ENCODE assay signal across 8 mouse cellular contexts in genomic region chr15:99596056-99596687, GRCm38 (mm10). TPM values are rescaled to one million over a fixed set of nuclear protein-coding genes. Genes with fewer than 3 reads are reported as not detected.
DNase-seq lines count a peak whose midpoint lies in the region; ATAC-seq lines count a peak whose summit lies in the region.

No protein-coding gene starts in this region.

- H3K4me3 ChIP-seq in hindbrain, embryonic 11.5 days (ENCODE audit: low read depth, low read length): no peak overlapping the region
- no peak overlapping the region for H3K4me3 ChIP-seq in lung, embryonic 16.5 days (ENCODE audit: low read length)

- peak overlapping the region; percentile 30; the same call in 1 of the 2 replicates for H3K27ac ChIP-seq in hindbrain, embryonic 11.5 days (ENCODE audit: low read depth, low read length)
- no peak overlapping the region for H3K27ac ChIP-seq in lung, embryonic 16.5 days (ENCODE audit: low read length)

- ATAC-seq in frontal cortex, adult (ENCODE audit: low TSS enrichment): peak; percentile 79
- ATAC-seq in hindbrain, embryonic 11.5 days (ENCODE audit: low FRiP score): peak; percentile 77
- ATAC-seq in lung, embryonic 16.5 days (ENCODE audit: low read depth): peak; percentile 80

- H3K36me3 ChIP-seq in hindbrain, embryonic 11.5 days (ENCODE audit: control insufficient read depth, insufficient read depth, low read length): no peaks in the 10 kb centered on the region
- no peaks in the 10 kb centered on the region for H3K36me3 ChIP-seq in lung, embryonic 16.5 days (ENCODE audit: control insufficient read depth, insufficient read depth, low read length)

- H3K9me3 ChIP-seq in hindbrain, embryonic 11.5 days (ENCODE audit: control insufficient read depth, low read length): no peaks in the 10 kb centered on the region
- H3K9me3 ChIP-seq in lung, embryonic 16.5 days (ENCODE audit: control insufficient read depth, low read length): no peaks in the 10 kb centered on the region

- no peak overlapping the region for H3K9ac ChIP-seq in hindbrain, embryonic 11.5 days (ENCODE audit: low read depth, low read length)
- H3K9ac ChIP-seq in lung, embryonic 16.5 days (ENCODE audit: low read length): no peak overlapping the region

- peaks cover 10% of the 10 kb centered on the region for H3K4me1 ChIP-seq in hindbrain, embryonic 11.5 days (replicated peaks; ENCODE audit: control insufficient read depth, insufficient read depth, low read length)
- peaks cover 9% of the 10 kb centered on the region for H3K4me1 ChIP-seq in lung, embryonic 16.5 days (replicated peaks; ENCODE audit: control insufficient read depth, insufficient read depth, low read length)

- peak; percentile 96 for DNase-seq in MN1 (ENCODE audit: low spot score)
- DNase-seq in cerebellum, adult 8-10 months: peak; percentile 97
- peak; percentile 93 for DNase-seq in hindbrain, embryonic 11.5 days (ENCODE audit: low spot score)
- DNase-seq in layer of hippocampus, adult 9-11 months: peak; percentile 85
- DNase-seq in ovary, postnatal 14 days (ENCODE audit: low spot score): peak; percentile 82
- DNase-seq in thymus, postnatal 14 days: peak; percentile 76

- WGBS in hindbrain, embryonic 11.5 days: 0% methylated on average over 7 of the region's 7 CpGs
- under 1% methylated on average over 7 of the region's 7 CpGs for WGBS in lung, embryonic 16.5 days

- no peak overlapping the region for H3K4me2 ChIP-seq in hindbrain, embryonic 11.5 days (replicated peaks; ENCODE audit: low read depth, low read length)
- no peak overlapping the region for H3K4me2 ChIP-seq in lung, embryonic 16.5 days (ENCODE audit: low read depth, low read length)

- H3K27me3 ChIP-seq in hindbrain, embryonic 11.5 days (ENCODE audit: control insufficient read depth, insufficient read depth, low read length): peaks cover 33% of the 10 kb centered on the region
- H3K27me3 ChIP-seq in lung, embryonic 16.5 days (ENCODE audit: control insufficient read depth, insufficient read depth, low read depth, low read length): peaks cover 58% of the 10 kb centered on the region

RNA-seq across cellular contexts. Expression of gene Aqp6, which starts 5.0 kb away (rescaled TPM):
- 1.0 and 1.7 TPM in 2 replicates for polyA plus RNA-seq in hindbrain, embryonic 11.5 days (2014; fragmentation: Nextera tagmentation; extraction: Ambion mirVana)
- polyA plus RNA-seq in lung, embryonic 16.5 days (2015; fragmentation: Nextera tagmentation; extraction: Ambion mirVana): not detected in 2 replicates

RNA-seq across cellular contexts. Expression of gene Aqp5, which starts 5.6 kb away (rescaled TPM):
- 0.28 and 0.36 TPM in 2 replicates for polyA plus RNA-seq in hindbrain, embryonic 11.5 days (2014; fragmentation: Nextera tagmentation; extraction: Ambion mirVana)
- polyA plus RNA-seq in lung, embryonic 16.5 days (2015; fragmentation: Nextera tagmentation; extraction: Ambion mirVana): 1.8 and 3.2 TPM in 2 replicates

RNA-seq across cellular contexts. Expression of gene Aqp2, which starts 17.3 kb away (rescaled TPM):
- polyA plus RNA-seq in hindbrain, embryonic 11.5 days (2014; fragmentation: Nextera tagmentation; extraction: Ambion mirVana): not detected in 2 replicates
- not detected in 2 replicates for polyA plus RNA-seq in lung, embryonic 16.5 days (2015; fragmentation: Nextera tagmentation; extraction: Ambion mirVana)

RNA-seq across cellular contexts. Expression of gene Racgap1, which starts 55.3 kb away (rescaled TPM):
- polyA plus RNA-seq in hindbrain, embryonic 11.5 days (2014; fragmentation: Nextera tagmentation; extraction: Ambion mirVana): 161 and 202 TPM in 2 replicates
- 165 and 178 TPM in 2 replicates for polyA plus RNA-seq in lung, embryonic 16.5 days (2015; fragmentation: Nextera tagmentation; extraction: Ambion mirVana)
